Mouse (Mus musculus) intestine, postnatal 0 days (tissue): ENCODE measurements around the gene Herc1. TPM values are rescaled to one million over a fixed set of nuclear protein-coding genes. Genes with fewer than 3 reads are reported as not detected.

Experiments used
- ATAC-seq: fragments of 200-750 bp; cut with Nextera tagmentation; 2 replicates; pipeline ENCODE4 v1.8.0; 2017; ENCODE audit warnings: mild to moderate bottlenecking, moderate TSS enrichment, moderate library complexity
- H3K27ac ChIP-seq: fragments of 300-500 bp; sonication (generic); 2 replicates; pipeline ENCODE4 v1.5.1; 2014; ENCODE audit warnings: mild to moderate bottlenecking, low read depth, low read length, moderate library complexity
- H3K27me3 ChIP-seq: fragments of 300-500 bp; sonication (generic); replicated peaks from 2 replicates; pipeline ENCODE4 v1.6.1; 2014; ENCODE audit warnings: low read length, mixed read lengths; ENCODE audit not compliant: control insufficient read depth, insufficient read depth
- H3K36me3 ChIP-seq: fragments of 300-500 bp; sonication (generic); 2 replicates; pipeline ENCODE4 v1.6.1; 2014; ENCODE audit warnings: mild to moderate bottlenecking, moderate library complexity; ENCODE audit not compliant: control insufficient read depth, insufficient read depth
- H3K4me1 ChIP-seq: fragments of 300-500 bp; sonication (generic); replicated peaks from 2 replicates; pipeline ENCODE4 v1.6.1; 2014; ENCODE audit warnings: antibody characterized with exemption, low read length, mixed read lengths; ENCODE audit not compliant: control insufficient read depth, insufficient read depth
- H3K4me2 ChIP-seq: fragments of 300-500 bp; sonication (generic); replicated peaks from 2 replicates; pipeline ENCODE4 v1.6.1; 2014; ENCODE audit warnings: low read depth, mild to moderate bottlenecking, moderate library complexity
- H3K4me3 ChIP-seq: fragments of 300-500 bp; sonication (generic); 2 replicates; pipeline ENCODE4 v1.5.1; 2014; ENCODE audit warnings: low read depth, low read length
- H3K9ac ChIP-seq: fragments of 300-500 bp; sonication (generic); 2 replicates; pipeline ENCODE4 v1.6.1; 2014; ENCODE audit warnings: mild to moderate bottlenecking, low read depth, low read length
- H3K9me3 ChIP-seq: fragments of 300-500 bp; sonication (generic); 2 replicates; pipeline ENCODE4 v1.6.1; 2016; ENCODE audit warnings: mixed run types; ENCODE audit not compliant: control insufficient read depth
- CTCF ChIP-seq: sonication (generic); IDR thresholded peaks from 2 replicates; pipeline ENCODE4 v1.5.1; 2016; ENCODE audit warnings: low read depth, mild to moderate bottlenecking, control low read depth, antibody characterized with exemption, moderate library complexity
- WGBS: fragments of 180-500 bp; shearing (Covaris S2); extraction: QIAGEN DNeasy Blood & Tissue Kit; methylation state at CpG from one replicate; pipeline ENCODE4 v1.1.7; 2014; 5-methylcytosine and 5-hydroxymethylcytosine counted together
- polyA plus RNA-seq: library from polyadenylated mRNA; unstranded; fragments of >200 nt; fragmentation: Nextera tagmentation; extraction: Ambion mirVana; gene quantifications from 2 replicates; pipeline ENCODE4 v1.2.1, GENCODE M21; 2015

The Herc1 gene
- polyA plus RNA-seq, 1 experiment from 2014 or later, result 7.2 TPM

GRCm38 (mm10) chr9:66504518-66504917 lies 154.3 kb downstream of the Herc1 start:
- 88% methylated on average over 13 of the region's 13 CpGs for WGBS
- no peaks in the 10 kb centered on the region for H3K4me1 ChIP-seq
- ATAC-seq, result no peak
- H3K27ac ChIP-seq, result no peak overlapping the region
- peaks cover 67% of the 10 kb centered on the region for H3K36me3 ChIP-seq
- no peak overlapping the region for H3K4me2 ChIP-seq
- H3K27me3 ChIP-seq, result no peaks in the 10 kb centered on the region
- TF ChIP-seq CTCF, result no peak
- no peak overlapping the region for H3K4me3 ChIP-seq
- H3K9me3 ChIP-seq, result no peaks in the 10 kb centered on the region
- H3K9ac ChIP-seq, result no peak overlapping the region

GRCm38 (mm10) chr9:66505141-66505917 lies 155.1 kb downstream of the Herc1 start:
- 66% methylated on average over 9 of the region's 9 CpGs for WGBS
- Histone ChIP-seq H3K36me3 (peaks cover 66% of the 10 kb centered on the region), H3K9me3 (no peaks in the 10 kb centered on the region), H3K9ac (no peak overlapping the region), H3K27me3 (no peaks in the 10 kb centered on the region), H3K4me1 (no peaks in the 10 kb centered on the region), H3K4me3 (no peak overlapping the region), H3K27ac (no peak overlapping the region), H3K4me2 (no peak overlapping the region)
- TF ChIP-seq CTCF, result no peak
- peak; percentile 50; the same call in 1 of the 2 replicates for ATAC-seq

- Histone ChIP-seq H3K27me3 (no peaks in the 10 kb centered on the region), H3K4me2 (no peak overlapping the region), H3K9me3 (no peaks in the 10 kb centered on the region), H3K36me3 (peaks cover 60% of the 10 kb centered on the region), H3K9ac (no peak overlapping the region), H3K4me1 (no peaks in the 10 kb centered on the region), H3K27ac (no peak overlapping the region), H3K4me3 (no peak overlapping the region)
- 81% methylated on average over 4 of the region's 4 CpGs for WGBS
- ATAC-seq, result no peak
- TF ChIP-seq CTCF, result no peak
Measured at GRCm38 (mm10) chr9:66506011-66506410, 155.8 kb downstream of the Herc1 start.

GRCm38 (mm10) chr9:66506424-66506823 lies 156.2 kb downstream of the Herc1 start:
- H3K9ac ChIP-seq, result no peak overlapping the region
- H3K4me2 ChIP-seq, result no peak overlapping the region
- no peak for TF ChIP-seq CTCF
- no peak overlapping the region for H3K27ac ChIP-seq
- ATAC-seq, result no peak
- no peaks in the 10 kb centered on the region for H3K27me3 ChIP-seq
- H3K36me3 ChIP-seq, result peaks cover 56% of the 10 kb centered on the region
- H3K9me3 ChIP-seq, result no peaks in the 10 kb centered on the region
- H3K4me1 ChIP-seq, result no peaks in the 10 kb centered on the region
- H3K4me3 ChIP-seq, result no peak overlapping the region

DNA sequence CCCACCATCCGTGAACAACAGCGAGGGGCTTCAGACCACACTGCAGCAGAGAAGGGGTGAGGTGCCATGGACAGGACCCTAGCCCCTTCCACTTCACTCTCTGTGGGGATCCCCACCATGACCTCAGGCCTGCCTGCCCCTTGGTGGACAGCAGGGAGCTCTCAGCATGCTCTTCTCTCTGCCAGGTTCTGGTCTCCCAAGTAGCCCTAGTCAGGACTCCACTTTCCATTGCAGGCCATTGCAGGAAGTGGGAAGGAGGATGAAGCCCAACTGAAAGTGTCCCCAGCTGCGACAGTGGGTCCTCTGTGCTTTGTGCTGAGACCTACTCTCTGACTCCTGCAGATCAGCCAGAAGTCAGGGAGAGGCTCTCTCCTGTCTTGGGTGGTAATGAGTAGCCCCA lies 157.4 kb downstream of the Herc1 start:
- H3K9ac ChIP-seq, result no peak overlapping the region
- no peak overlapping the region for H3K4me2 ChIP-seq
- H3K27ac ChIP-seq, result no peak overlapping the region
- ATAC-seq, result no peak
- 86% methylated on average over 3 of the region's 3 CpGs for WGBS
- H3K9me3 ChIP-seq, result no peaks in the 10 kb centered on the region
- TF ChIP-seq CTCF, result no peak
- H3K36me3 ChIP-seq, result peaks cover 43% of the 10 kb centered on the region
- no peaks in the 10 kb centered on the region for H3K4me1 ChIP-seq
- H3K27me3 ChIP-seq, result no peaks in the 10 kb centered on the region
- no peak overlapping the region for H3K4me3 ChIP-seq

DNA sequence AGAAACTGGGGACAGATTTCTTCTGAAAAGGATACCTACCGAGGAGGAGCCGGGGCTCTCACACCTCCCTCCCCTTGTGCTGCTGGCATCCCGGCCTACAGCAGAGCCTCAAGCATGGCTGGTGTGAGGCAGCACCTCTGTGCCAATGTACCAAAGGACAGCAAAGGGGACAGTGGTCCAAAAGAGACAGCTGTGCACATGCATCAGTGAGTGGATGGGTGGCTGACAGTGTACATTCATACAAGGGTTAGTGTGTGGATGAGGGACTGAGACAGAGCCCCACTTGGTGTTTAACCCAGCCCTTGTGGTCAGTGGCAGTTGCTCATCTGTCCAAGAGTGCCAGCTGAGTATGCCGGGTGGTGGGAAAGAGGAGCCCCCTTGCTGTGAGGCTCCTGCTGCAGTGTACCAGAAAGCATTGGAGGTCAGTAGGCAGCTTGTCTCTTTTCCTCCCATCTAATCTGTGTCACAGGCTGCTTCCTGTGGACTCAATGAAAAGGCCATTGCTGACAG lies 158.7 kb downstream of the Herc1 start:
- no peak overlapping the region for H3K4me2 ChIP-seq
- no peak for ATAC-seq
- H3K4me3 ChIP-seq, result no peak overlapping the region
- peaks cover 37% of the 10 kb centered on the region for H3K36me3 ChIP-seq
- H3K9ac ChIP-seq, result no peak overlapping the region
- no peaks in the 10 kb centered on the region for H3K9me3 ChIP-seq
- H3K27me3 ChIP-seq, result no peaks in the 10 kb centered on the region
- peaks cover 7% of the 10 kb centered on the region; the same call in 1 of the 2 replicates for H3K4me1 ChIP-seq
- TF ChIP-seq CTCF, result no peak
- 83% methylated on average over 4 of the region's 4 CpGs for WGBS
- no peak overlapping the region for H3K27ac ChIP-seq
